Mouse (Mus musculus) 3134 (cell line): ENCODE measurements around the gene Ffar3.
"Not testable (repeated sequence)": the region's sequence is repeated elsewhere in the genome, so short reads cannot be mapped to it uniquely, and the experiment has no call there.

Experiments
- DNase-seq: peaks from one replicate; pipeline ENCODE4 v3.0.0-alpha.2; 2011; ENCODE audit warnings: low spot score; ENCODE audit not compliant: insufficient read length; ENCODE audit errors: extremely low read depth

Ffar3 gene

DNA sequence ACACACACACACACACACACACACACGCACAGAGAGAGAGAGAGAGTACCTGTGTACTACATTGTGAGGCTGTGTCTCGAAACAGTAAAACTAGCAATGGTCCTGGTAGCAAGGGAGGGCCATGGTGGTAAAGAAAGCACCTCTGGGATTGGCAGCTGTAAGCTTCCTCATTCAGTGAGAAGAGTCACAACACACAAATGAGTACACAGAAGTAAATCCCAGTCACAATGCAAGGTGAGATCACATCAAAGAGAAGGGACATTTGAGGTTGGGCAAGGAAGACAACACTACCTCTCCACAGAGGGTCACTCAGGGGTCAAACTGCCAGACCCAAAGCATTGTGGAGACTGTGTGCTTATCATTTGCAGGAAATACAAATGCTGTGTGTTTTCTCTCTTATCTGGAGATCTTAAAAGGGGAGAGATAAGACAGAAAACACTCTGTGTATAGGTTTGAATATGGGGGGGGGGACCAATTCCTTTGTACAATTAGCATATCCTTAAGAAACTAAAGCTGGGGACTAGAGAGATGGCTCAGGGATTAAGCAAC is 9.4 kb downstream of the Ffar3 start:
- no peak for DNase-seq

DNA sequence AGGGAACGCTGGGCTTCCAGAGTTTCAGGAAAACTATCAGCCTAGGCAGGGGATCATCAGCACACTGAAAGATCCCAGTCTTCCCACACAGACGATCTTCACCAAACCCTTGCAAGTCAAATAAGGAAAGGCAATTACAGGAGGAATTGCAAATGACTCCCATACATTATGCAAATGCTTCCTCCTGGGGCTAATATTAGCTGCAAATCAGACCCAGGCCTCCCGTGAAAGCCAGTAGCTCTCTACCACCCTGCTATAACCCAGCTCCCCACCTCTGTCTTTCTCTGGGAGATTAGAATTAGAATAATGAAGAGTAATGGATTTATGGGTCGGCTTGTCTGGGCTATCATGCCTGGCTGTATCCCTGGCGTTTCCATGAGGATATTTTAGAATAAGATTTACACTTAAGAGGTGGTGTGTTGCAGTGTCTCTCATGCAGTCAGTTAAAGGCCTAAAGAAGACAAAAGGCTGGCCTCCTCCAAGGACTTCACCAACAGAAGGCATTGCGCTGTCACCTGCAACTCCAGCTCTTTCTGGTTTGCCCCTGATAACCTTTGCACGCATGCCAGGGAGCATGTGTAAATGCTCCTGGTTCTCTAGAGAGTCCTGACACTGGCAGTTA is 11.2 kb downstream of the Ffar3 start:
- DNase-seq = no peak

DNA sequence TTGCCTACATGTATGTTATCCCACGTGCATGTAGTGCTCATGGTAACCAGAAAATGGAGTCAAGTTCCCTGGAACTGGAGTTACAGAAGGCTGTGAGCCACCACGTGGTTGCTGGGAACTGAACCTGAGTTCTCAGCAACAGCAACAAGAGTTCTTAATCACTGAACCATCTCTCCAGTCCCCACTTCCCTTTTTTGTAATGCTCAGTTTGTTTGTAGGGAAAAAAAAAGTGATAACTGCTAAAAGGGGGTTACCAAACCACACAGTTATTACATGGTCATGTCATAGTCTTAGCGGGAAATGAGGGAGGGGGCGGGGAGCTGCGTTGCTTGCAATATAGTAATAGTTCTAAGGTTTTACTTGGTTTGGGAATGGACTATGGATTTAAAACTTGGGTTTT is 13.9 kb downstream of the Ffar3 start:
- DNase-seq = no peak

DNA sequence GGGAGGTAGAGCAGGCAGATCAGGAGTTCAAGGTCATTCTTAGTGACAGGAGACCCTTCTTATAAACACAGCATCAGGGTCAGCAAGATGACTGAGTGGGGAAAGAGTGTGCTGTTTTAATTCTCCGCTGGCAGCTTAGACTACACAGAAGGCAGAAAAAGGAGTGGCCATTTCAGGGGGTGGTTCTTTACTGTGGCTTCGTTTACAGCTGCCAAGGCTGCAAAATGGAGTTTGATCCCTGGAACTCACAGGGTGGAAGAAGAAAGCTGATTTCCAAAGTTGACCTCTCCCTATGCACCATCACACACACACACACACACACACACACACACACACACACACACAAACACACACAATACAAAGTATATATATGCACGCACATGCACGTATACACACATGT is 14.6 kb downstream of the Ffar3 start:
- DNase-seq = no peak

DNA sequence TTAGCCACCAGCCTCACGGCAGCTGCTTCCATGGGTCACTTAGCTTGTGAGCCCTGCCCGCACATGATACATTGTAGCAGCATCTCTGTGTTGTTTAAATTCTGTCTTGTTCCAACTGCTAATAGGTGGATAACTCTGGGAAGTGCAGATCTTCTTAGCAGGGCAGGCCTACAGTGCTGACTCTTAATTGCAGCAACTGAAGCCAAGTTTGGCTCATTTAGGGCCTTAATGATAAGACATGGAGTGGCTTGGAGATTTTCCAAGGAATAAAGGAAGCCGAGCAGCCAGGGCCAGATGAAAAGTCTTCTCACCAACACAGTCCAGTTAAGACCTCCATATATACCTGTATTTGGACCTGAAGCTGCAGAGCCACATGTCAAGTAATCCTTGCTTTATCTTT is 15.7 kb downstream of the Ffar3 start:
- DNase-seq = no peak

DNA sequence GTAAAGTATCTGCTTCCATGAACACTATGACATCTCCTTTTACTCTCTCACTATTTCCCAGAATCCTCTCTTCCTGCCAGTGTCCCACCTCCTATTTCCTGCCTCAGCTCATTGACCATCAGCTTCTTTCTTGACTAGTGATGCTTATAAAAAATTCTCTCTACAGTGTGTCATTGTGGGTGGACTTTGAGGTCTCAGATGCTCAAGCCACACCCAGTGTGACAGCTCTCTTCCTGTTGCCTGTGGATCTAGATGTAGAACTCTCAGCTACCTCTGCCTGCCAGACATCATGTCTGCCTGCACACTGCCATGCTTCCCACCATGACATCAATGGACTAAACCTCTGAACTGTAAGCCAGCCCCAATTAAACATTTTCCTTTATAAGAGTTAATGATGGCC is 18.7 kb downstream of the Ffar3 start:
- DNase-seq = no peak

DNA sequence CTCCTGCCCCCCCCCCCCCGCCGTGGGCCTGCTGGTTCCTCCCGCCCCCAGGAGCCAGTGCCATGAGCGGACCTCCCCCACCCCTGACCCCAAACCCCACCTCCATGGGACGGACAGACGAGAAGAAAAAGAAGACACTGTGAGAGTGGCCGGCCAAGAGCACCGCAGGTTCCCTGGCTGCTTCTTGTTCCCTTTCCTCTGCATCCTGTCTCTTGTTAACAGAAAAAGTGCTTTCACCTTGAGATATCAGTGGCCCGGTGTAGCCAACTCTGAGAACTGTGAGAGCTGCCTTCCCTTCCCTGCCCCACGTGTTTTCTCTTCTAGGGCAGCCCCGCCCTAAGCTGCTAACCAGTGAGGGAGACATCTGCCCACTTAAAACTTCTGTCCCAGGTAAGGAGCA is 23.3 kb downstream of the Ffar3 start:
- not testable (repeated sequence) for DNase-seq

DNA sequence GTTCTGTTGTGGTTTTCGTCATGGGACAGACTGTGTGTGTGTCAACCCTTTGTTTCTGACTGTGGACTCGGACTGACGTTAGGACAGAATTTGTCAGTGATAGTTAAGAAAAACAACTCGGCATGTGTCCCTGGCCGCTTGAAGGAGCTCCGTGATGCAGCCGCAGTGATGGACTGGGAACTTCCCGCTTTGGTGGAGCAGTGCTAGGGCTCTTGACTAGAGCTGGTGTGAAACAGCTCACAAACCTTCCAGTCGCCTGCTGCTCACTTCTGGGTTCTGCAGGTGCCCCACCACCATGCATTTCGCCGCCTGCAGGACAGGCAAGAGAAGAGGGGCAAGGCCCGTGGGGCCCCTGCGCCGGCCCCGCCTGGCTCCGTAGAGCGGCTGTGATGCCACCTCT is 23.7 kb downstream of the Ffar3 start:
- DNase-seq = no peak

DNA sequence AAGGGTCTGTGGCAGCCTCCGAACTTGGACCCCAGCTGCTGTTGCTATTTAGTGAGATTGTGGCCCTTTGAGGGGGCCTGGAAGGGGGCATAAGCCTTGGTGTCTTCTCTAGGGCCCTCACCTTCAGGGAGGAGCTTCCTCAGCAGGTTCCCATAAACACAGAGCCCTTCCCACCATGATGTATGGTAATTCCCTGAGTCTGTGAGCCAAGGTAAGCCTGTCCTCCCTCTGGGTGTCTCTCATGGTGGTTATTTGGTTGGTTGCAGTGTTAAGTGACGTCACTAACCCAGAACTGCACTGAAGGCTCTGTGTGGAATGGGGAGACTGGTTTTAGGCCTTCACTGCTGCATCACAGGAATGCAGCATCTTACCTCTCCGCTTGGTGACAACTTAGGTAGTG is 26.6 kb downstream of the Ffar3 start:
- DNase-seq = no peak

DNA sequence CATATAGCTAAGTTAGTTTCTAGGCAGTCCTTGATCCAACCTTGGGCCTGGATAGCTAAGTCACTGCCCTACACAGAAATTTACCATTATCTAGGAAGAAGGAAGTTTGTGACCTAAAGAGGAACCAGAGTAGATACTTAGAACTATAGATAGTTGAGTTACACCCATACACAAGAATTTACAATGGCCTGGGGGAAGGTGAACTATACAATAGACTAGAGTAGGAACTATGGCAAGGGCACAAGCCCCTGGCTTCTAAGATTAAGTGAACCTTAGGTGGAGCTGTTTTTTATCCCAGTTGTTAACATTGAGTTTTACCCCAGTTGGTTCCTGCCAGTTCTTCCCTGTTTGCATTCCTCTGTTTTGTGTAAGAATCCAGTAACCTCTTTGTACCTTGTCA is 27.1 kb downstream of the Ffar3 start:
- DNase-seq = not testable (repeated sequence)

DNA sequence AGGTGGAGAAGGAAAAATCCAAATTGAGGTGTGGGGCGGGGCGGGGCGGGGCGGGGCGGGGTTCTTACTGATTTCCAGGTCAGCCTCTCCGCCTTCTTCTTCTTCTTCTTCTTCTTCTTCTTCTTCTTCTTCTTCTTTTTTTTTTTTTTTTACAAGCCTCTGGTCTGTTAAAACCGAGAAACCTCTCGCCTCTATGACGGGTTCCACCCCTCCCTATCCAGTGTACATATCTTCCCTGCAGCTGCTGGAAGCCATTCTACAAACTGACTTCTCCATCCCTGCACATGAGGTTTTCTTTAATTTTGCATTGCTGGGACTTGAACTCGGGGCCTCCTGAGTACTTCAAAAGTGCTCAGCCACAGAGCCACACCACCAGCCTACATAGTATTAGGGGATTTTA is 29.3 kb downstream of the Ffar3 start:
- DNase-seq = no peak

DNA sequence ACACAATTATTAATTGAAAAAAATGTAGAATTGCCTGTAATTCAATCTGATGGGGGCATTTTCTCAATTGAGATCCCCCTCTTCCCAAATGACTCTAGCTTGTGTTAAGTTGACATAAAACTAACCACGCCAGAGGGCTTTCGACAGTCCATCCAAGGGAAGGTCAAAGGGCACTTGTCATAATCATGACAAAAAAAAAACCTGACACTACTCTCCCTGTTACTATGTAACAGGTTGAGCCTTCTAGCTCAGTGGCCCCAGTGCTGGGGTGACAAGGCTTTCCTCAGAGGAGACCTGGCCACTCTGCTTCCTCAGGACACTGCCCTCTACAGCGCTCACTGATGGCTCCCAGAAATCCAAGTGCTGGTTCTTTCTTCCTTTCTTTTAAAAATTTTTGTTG is 31.7 kb downstream of the Ffar3 start:
- DNase-seq = no peak

DNA sequence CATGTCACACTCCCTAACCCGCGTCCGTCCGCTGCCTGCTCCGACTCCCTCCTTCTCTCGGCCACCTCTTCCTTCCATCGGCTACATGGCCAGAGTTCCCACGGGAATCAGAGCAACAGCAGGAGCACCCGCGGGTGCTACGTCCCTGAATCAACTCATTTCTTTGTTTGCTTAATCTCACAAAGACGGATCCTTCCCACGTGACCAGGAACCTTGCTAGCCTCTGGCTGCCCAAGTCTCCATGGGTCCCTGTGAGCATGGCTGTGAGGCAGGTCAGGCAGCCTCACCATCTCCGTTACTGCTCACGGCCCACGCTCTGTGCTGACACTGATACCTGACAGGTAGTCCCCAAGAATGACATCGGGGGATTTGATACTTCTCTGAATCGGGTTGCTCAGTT is 32.3 kb downstream of the Ffar3 start, which contains the start of gene Ffar2:
Ffar2 (minus strand) TSS at position 101 of the 400 bp plus-strand sequence.
- DNase-seq = no peak

DNA sequence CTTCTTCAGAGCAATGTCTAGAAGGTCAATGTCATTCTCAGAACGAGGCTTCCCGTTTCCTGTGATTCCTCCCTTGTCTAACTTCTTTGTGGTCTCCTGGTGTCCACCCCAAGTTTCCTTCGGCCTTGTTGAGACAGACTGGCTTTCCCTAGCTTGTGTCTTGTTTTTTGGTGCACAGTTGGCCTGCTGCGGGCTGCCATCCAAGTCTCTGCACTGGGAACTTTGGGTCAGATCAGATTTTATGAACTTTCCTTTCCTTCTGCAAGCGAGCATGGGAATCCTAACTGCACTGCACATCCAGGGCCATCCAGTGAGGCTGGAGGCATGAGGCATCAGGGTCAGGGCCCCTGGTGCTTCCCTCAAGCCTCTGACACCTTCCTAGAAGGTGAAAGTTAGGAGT is 34.4 kb downstream of the Ffar3 start:
- no peak for DNase-seq

DNA sequence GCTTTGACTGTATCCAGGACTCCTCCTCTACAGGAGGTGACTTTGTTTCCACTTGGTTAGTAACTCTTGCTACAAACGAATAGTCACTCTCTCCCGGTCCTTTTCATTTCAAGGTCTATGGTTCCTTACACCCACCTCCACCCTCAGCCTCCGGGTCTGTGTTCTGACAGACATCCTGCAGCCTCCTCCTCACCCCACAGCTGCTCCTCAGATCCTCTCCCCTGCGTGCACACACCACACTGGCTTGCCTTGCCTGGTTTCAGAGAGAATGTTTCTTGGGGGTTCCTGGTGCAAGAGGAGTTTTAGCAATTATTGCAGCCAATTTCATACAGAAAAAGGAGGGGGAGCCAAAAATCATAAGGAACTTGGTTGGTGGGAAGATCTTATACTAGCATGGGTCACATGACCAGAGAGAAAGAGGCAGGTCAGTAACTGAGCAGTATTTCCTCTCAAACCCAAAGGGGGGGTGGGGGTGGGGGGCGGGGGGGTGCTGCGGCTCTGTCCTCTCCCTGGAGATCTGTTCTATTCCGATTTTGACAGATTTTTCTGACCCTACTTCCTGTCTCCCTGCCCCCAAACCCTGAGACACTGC is 35.0 kb downstream of the Ffar3 start:
- DNase-seq = no peak

DNA sequence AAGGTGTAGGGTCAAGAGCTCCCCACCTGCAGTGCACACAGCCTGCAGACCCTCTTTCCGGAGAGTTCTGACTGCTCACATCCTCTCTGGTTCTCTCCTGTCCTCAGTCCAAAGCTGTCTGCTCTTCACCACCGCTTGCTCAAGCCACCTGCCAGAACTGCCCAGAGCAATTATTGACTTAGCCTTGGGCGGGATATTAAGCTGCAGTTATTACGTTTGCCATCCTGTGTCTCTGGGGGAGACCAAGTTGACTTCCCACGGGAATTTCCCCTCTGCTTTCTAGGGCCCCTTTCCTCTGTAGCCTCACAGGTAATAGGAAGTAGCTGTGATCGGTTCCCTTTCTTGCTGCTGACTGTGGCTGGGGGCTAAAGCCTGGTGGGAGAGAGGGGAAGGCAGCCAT is 35.8 kb downstream of the Ffar3 start:
- DNase-seq = no peak

DNA sequence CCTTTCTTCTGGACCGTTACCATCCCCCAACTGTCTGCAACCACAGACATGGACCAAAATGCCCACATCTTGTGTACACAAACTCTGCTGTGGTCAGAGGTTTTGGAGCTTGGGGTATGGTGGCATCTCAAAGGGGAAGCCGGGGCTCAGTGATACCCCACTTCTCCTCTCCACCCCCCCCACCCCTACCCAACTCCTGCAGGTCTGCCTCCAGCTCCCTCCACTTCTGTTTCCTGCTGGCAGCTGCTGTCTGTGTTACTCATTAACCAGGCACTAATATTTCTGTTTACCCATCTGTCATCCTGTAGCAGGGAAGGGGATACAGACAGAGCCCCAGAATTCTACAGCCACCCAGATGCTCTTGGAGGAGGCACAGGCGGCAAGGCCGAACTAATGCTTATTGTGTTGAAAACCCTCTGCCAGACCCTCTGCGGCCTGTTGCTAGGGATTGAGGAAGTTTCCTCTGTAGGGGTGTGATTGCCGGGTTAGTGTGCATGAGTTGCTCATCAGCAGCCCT is 43.6 kb downstream of the Ffar3 start:
- no peak for DNase-seq

DNA sequence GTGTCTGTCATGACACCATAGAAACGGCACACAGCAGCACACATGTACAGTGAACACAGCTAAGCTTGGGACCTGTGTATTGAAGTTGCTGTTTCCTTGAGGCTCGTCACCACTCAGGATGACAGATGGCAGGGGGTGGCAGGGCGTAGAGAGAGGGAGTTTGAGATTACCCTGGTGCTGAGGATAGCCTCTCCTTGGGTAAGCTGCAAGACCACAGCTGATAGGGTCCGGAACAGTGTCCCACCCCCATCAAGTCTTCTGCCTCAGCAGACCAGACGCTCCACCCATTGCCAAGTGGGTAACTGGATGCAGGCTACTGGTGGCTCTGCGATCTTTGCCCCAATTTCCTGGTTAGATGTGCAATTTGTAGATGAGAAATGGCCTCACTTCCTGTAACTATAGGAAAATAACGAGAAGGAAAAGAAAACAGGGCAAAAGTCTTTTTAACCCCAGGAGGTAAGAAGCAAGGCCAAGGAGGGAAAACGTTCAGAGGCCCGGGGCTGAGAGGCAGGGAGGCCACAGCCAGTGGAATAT is 44.2 kb downstream of the Ffar3 start:
- no peak for DNase-seq

DNA sequence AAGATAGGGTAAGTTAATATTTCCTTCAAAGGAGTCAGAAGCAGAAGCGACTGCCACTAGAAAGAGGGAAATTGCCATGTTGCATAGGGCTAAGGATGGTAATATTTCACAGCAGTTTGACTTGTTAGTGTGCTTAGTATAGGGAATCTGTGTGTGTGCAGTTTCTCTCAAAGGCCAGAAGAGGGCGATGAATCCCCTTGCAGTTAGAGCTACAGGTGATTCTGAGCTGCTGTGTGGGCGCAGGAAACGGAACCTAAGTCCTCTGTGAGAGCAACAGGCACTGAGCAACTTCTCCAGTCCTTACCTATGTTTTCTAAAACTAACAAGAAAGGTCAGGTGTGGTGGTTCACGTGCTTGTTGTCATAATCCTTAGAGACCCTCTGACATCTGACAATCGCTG is 45.7 kb downstream of the Ffar3 start:
- no peak for DNase-seq

DNA sequence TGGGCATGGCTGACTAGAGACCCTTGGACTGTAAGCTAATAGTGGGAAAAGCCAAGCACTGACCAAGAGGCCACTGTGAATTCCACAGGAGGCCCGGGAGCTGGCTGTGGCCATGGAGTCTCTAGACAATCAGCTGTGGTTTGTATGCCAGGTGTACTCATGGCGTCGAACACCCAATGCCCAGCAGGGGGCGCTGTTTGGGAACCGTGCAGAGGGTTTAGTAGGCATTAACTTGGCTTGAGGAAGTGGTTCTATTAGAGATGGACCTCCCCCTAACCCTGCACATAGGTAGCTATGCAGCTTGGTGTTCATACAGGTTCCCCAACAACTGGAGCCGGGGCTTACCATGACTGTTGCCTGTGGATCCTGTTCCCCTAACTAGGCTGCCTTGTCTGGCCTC is 50.1 kb downstream of the Ffar3 start:
- no peak for DNase-seq
